Mouse (Mus musculus) stomach, embryonic 14.5 days (tissue): ENCODE measurements around the gene Fam98a. TPM values are rescaled to one million over a fixed set of nuclear protein-coding genes. Genes with fewer than 3 reads are reported as not detected.

ENCODE experiments used
- ATAC-seq: fragments of 200-750 bp; cut with Nextera tagmentation; 2 replicates; pipeline ENCODE4 v1.8.0; 2017; ENCODE audit warnings: low read depth, moderate TSS enrichment; ENCODE audit not compliant: insufficient number of reproducible peaks, insufficient read depth, low FRiP score
- H3K27ac ChIP-seq: fragments of 300-500 bp; sonication (generic); 2 replicates; pipeline ENCODE4 v1.5.1; 2014; ENCODE audit warnings: mild to moderate bottlenecking, low read length, moderate library complexity, mixed read lengths
- H3K27me3 ChIP-seq: fragments of 300-500 bp; sonication (generic); 2 replicates; pipeline ENCODE4 v1.6.1; 2014; ENCODE audit warnings: low read length, control low read depth, mixed read lengths; ENCODE audit not compliant: control insufficient read depth, insufficient read depth
- H3K36me3 ChIP-seq: fragments of 300-500 bp; sonication (generic); 2 replicates; pipeline ENCODE4 v1.6.1; 2014; ENCODE audit warnings: mild to moderate bottlenecking, control low read depth, low read length, moderate library complexity, mixed read lengths; ENCODE audit not compliant: control insufficient read depth, insufficient read depth
- H3K4me1 ChIP-seq: fragments of 300-500 bp; sonication (generic); 2 replicates; pipeline ENCODE4 v1.6.1; 2014; ENCODE audit warnings: low read length, control low read depth, mixed read lengths; ENCODE audit not compliant: control insufficient read depth, insufficient read depth
- H3K4me2 ChIP-seq: fragments of 300-500 bp; sonication (generic); replicated peaks from 2 replicates; pipeline ENCODE4 v1.6.1; 2014; ENCODE audit warnings: low read depth, low read length, control low read depth
- H3K4me3 ChIP-seq: fragments of 300-500 bp; sonication (generic); 2 replicates; pipeline ENCODE4 v1.5.1; 2014; ENCODE audit warnings: low read depth, low read length, control low read depth
- H3K9ac ChIP-seq: fragments of 300-500 bp; sonication (generic); replicated peaks from 2 replicates; pipeline ENCODE4 v1.6.1; 2014; ENCODE audit warnings: low read depth, mild to moderate bottlenecking, control low read depth, low read length, moderate library complexity, mixed read lengths
- H3K9me3 ChIP-seq: fragments of 300-500 bp; sonication (generic); 2 replicates; pipeline ENCODE4 v1.6.1; 2016; ENCODE audit warnings: low read depth, low read length, control low read depth; ENCODE audit not compliant: control insufficient read depth
- WGBS: fragments of 180-500 bp; shearing (Covaris S2); extraction: QIAGEN DNeasy Blood & Tissue Kit; methylation state at CpG from one replicate; pipeline ENCODE4 v1.1.7; 2014; 5-methylcytosine and 5-hydroxymethylcytosine counted together
- polyA plus RNA-seq: library from polyadenylated mRNA; unstranded; fragments of >200 nt; fragmentation: Nextera tagmentation; extraction: Ambion mirVana; gene quantifications from 2 replicates; pipeline ENCODE4 v1.2.1, GENCODE M21; 2014

The Fam98a gene
- polyA plus RNA-seq, 1 experiment from 2014 or later: 10.0 TPM

DNA sequence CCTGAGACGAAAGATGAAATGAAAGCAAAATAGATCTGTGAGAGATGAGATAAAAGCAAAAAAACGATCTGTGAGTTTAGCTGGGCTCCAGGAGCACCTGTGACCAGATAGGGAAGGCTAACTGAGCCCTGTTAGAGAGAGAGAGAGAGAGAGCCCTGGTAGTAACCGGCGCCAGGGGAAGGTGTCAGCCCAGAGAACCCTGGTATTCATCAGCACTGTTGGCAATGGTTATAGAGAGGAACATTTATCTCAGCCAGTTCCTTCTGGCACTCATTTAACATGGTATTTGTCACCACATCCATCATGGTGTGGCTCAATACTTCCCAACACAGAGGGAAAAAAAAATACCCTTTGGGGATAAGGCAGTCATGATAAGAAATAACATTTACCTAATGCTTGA, 35.2 kb downstream of the Fam98a start:
- Histone ChIP-seq H3K4me2 (no peak overlapping the region), H3K4me1 (no peaks in the 10 kb centered on the region), H3K9ac (no peak overlapping the region), H3K27me3 (no peaks in the 10 kb centered on the region), H3K36me3 (no peaks in the 10 kb centered on the region), H3K27ac (no peak overlapping the region), H3K9me3 (no peaks in the 10 kb centered on the region), H3K4me3 (no peak overlapping the region)
- no peak for ATAC-seq
- WGBS: 47% methylated on average over 4 of the region's 4 CpGs

DNA sequence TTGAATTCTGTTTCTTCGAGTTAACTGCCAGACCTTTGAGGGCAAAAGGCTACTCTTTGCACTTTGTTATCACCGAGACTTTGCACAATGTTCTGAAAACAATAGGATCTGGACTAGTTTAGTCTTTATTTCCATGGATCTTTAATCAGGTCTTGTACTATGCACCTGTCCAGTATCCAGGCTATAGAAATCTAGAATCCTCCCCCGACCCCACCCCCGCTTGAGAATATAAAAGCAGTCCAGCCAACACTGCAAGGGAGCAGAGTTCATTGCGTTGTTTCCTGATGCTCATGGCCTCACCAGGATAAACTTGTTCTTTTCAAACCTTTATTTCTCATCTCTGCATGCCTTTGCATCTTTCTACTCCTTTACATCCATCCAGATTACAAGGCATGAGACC, 42.5 kb downstream of the Fam98a start:
- no peaks in the 10 kb centered on the region for H3K4me1 ChIP-seq
- no peak overlapping the region for H3K27ac ChIP-seq
- ATAC-seq: no peak
- 88% methylated on average over 5 of the region's 5 CpGs for WGBS
- no peaks in the 10 kb centered on the region for H3K9me3 ChIP-seq
- H3K4me2 ChIP-seq: no peak overlapping the region
- H3K9ac ChIP-seq: no peak overlapping the region
- H3K27me3 ChIP-seq: no peaks in the 10 kb centered on the region
- no peaks in the 10 kb centered on the region; the same call in 1 of the 2 replicates for H3K36me3 ChIP-seq
- H3K4me3 ChIP-seq: no peak overlapping the region

DNA sequence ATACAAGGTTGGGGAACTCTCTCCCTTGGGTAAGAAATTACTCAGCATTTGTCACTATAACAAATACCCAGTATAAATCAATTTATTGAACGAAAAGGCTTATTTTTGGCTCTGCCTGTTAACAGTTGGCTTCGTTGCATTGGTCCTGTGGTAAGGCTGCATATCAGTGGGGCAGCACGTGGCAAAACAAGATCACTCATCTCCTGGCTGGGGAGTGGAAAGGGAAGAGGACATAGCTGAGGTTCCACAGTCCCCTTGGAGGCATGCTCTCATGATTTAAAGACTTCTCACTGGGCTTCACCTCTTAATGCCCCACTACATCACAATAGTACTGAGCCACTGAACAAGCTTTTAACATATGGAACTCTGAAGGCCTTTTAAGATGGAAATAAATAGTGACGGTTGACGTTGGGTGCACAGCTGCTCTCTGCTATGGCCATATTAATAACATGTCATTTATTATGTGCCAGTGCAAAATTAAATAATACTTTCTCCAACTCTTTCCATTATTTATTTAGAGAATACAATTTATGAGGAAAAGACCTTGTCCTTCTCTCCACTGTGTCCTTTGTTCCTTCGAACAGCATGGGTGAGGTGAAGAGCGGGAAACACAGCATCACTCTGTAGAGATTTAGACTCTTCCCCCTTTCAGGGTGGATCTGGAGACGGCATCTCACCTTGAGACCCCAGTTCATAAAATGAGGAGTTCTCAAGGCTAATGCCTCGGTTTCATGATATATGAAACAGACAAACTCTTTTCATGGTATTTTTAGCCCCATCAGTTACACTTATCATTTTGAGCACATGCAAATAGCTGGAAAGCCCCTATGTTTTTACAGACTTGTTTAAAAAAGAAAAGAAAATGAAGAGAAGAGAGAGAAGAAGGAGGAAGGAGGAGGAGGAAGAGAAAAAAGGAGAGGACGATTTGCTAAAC, 44.8 kb downstream of the Fam98a start:
- no peak overlapping the region for H3K9ac ChIP-seq
- no peaks in the 10 kb centered on the region for H3K9me3 ChIP-seq
- no peak overlapping the region for H3K4me3 ChIP-seq
- 64% methylated on average over 10 of the region's 10 CpGs for WGBS
- no peaks in the 10 kb centered on the region; the same call in 1 of the 2 replicates for H3K36me3 ChIP-seq
- H3K27me3 ChIP-seq: no peaks in the 10 kb centered on the region
- ATAC-seq: no peak
- H3K27ac ChIP-seq: no peak overlapping the region
- no peaks in the 10 kb centered on the region for H3K4me1 ChIP-seq
- no peak overlapping the region for H3K4me2 ChIP-seq

DNA sequence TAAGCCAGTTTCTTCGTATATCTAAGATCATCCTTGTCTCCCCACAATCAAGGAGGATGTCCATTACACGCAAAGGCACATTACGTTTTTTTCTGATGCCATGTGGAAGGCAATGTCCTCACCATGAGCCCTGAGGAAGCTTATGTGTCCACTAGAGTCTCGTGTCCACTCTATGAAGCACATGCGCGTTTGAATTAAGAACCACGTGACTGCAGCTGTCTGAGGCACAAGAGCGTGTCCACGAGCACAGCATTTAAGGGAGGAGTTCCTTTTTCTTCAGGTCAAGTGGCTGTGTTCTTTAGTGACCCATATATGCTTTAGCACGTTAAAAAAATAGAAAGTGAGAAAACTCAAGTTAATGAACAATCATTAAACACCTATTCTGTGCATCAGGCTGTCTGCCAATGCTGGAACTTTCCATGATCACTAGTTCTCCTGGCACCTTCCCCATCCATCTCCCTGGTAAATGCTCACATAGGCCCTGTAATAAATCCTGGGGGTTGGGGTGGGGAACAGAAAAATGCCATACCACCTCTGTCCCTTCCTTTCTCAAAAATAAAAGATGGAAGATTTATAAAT, 45.6 kb downstream of the Fam98a start:
- Histone ChIP-seq H3K9ac (no peak overlapping the region), H3K9me3 (no peaks in the 10 kb centered on the region), H3K36me3 (no peaks in the 10 kb centered on the region; the same call in 1 of the 2 replicates), H3K27me3 (no peaks in the 10 kb centered on the region), H3K4me3 (no peak overlapping the region), H3K4me1 (no peaks in the 10 kb centered on the region), H3K27ac (no peak overlapping the region), H3K4me2 (no peak overlapping the region)
- whole genome bisulfite sequencing: 90% methylated on average over 10 of the region's 10 CpGs
- no peak for ATAC-seq

DNA sequence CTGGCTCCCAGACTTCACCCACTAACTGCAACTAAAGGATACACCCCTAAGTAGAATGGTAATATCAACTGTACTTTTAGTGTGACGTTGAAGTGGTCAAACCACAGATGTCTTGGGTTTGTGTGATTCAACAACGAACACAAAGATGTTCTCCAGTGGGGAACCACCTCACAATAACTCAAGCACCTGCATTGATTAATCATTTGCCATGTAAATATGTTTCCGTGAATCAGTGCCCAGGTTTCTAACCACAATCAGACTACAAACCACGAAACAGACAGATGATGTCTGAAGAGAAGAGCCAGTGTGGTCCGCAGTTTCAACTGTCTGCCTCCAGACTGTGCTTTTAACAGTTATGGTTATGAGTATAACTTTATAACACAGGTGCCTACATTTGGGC, 46.7 kb downstream of the Fam98a start:
- 84% methylated on average over 5 of the region's 5 CpGs for WGBS
- no peak overlapping the region for H3K9ac ChIP-seq
- no peaks in the 10 kb centered on the region for H3K9me3 ChIP-seq
- no peak for ATAC-seq
- H3K36me3 ChIP-seq: no peaks in the 10 kb centered on the region; the same call in 1 of the 2 replicates
- H3K4me2 ChIP-seq: no peak overlapping the region
- H3K4me3 ChIP-seq: no peak overlapping the region
- H3K4me1 ChIP-seq: no peaks in the 10 kb centered on the region
- no peaks in the 10 kb centered on the region for H3K27me3 ChIP-seq
- no peak overlapping the region for H3K27ac ChIP-seq

DNA sequence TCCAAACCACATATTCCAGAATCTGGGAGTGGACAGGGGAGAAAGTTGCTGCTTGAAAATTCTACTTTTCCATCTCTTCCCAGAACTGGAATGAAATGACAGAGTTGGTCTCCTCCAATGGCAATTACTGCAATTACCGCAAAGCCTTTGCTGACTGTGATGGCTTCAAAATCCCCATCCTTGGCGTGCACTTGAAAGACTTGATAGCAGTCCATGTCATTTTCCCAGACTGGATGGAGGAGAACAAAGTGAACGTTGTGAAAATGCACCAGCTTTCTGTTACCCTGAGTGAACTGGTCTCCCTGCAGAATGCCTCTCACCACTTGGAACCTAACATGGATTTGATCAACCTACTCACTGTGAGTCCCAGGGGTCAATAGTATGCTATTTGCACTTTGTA, 48.7 kb downstream of the Fam98a start:
- no peaks in the 10 kb centered on the region for H3K4me1 ChIP-seq
- no peaks in the 10 kb centered on the region for H3K9me3 ChIP-seq
- no peak overlapping the region for H3K27ac ChIP-seq
- WGBS: 89% methylated on average over 3 of the region's 3 CpGs
- H3K4me3 ChIP-seq: no peak overlapping the region
- H3K9ac ChIP-seq: no peak overlapping the region
- H3K27me3 ChIP-seq: no peaks in the 10 kb centered on the region
- H3K4me2 ChIP-seq: no peak overlapping the region
- no peak for ATAC-seq
- H3K36me3 ChIP-seq: no peaks in the 10 kb centered on the region; the same call in 1 of the 2 replicates

DNA sequence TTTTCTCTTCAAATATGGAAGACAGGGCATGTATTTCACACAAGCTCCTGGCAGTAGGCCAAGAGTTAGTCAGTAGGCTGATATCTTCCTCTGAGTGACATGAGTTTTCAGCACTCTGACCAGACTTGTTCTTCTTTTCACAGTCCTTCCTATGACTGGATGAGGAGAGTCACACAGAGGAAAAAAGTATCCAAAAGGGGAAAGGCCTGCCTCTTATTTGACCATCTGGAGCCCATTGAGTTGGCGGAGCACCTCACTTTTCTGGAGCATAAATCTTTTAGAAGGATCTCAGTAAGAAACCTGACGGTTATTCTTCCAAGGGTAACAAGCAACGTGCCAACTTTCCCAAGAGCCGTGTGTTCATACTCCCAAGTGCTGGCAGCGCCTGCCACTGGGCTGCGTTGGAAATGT, 53.5 kb downstream of the Fam98a start:
- Histone ChIP-seq H3K36me3 (no peaks in the 10 kb centered on the region), H3K27me3 (no peaks in the 10 kb centered on the region), H3K4me2 (no peak overlapping the region), H3K9ac (no peak overlapping the region), H3K9me3 (no peaks in the 10 kb centered on the region), H3K4me3 (no peak overlapping the region), H3K4me1 (no peaks in the 10 kb centered on the region), H3K27ac (no peak overlapping the region)
- no peak for ATAC-seq
- 86% methylated on average over 6 of the region's 6 CpGs for WGBS

DNA sequence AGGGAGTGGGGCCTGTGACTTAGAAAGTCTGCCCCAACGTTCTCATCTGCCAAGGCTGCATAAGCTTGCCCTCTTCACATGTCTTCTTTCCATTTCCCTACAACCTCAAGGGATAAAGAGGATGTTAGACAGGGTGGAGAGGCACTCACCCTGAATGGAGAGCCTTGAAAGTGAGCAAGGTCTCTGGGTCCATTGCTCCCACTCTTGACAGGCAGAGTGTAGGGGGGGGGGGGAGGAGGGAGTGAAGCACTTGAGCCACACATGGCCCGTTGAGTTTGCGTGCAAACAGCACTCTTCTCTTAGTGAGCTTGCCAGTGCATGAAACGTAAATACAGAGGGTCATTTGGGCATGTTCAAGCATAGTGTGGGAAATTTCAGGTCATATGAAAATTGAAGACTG, 56.5 kb downstream of the Fam98a start:
- Histone ChIP-seq H3K4me1 (no peaks in the 10 kb centered on the region), H3K4me3 (no peak overlapping the region), H3K27me3 (no peaks in the 10 kb centered on the region), H3K4me2 (no peak overlapping the region), H3K36me3 (no peaks in the 10 kb centered on the region), H3K9me3 (no peaks in the 10 kb centered on the region), H3K9ac (no peak overlapping the region), H3K27ac (no peak overlapping the region)
- WGBS: 57% methylated on average over 4 of the region's 4 CpGs
- ATAC-seq: no peak
